Mouse (Mus musculus) liver, adult 2 months (tissue): Measurements from ENCODE around the gene Abhd12b. TPM values are rescaled to one million over a fixed set of nuclear protein-coding genes. Genes with fewer than 3 reads are reported as not detected.
A peak's percentile ranks its signal among the peaks of the same experiment; 100 is the strongest.

Experiments used
- DNase-seq: peaks from one replicate; pipeline ENCODE4 v3.0.0-alpha.2; 2011; ENCODE audit warnings: low read depth, low spot score; ENCODE audit errors: extremely low read depth
- H3K27ac ChIP-seq: fragments of 200-500 bp; replicated peaks from 2 replicates; pipeline ENCODE4 v1.5.1; 2012; ENCODE audit warnings: low read depth, mild to moderate bottlenecking, control low read depth, inconsistent platforms, low read length; ENCODE audit not compliant: insufficient read depth
- H3K27me3 ChIP-seq: fragments of 200-500 bp; 2 replicates; pipeline ENCODE4 v1.6.1; 2012; ENCODE audit warnings: mild to moderate bottlenecking, moderate library complexity, low read length, inconsistent platforms; ENCODE audit not compliant: control insufficient read depth, insufficient read depth
- H3K36me3 ChIP-seq: fragments of 200-500 bp; 2 replicates; pipeline ENCODE4 v1.6.1; 2012; ENCODE audit warnings: low read length, inconsistent platforms; ENCODE audit not compliant: control insufficient read depth, insufficient read depth
- H3K4me1 ChIP-seq: fragments of 200-500 bp; 2 replicates; pipeline ENCODE4 v1.6.1; 2011; ENCODE audit warnings: low read length; ENCODE audit not compliant: control insufficient read depth, insufficient read depth
- H3K4me3 ChIP-seq: fragments of 200-500 bp; 2 replicates; pipeline ENCODE4 v1.5.1; 2011; ENCODE audit warnings: low read depth, mild to moderate bottlenecking, control low read depth, low read length, moderate library complexity; ENCODE audit not compliant: insufficient read depth
- H3K79me2 ChIP-seq: fragments of 200-500 bp; 2 replicates; pipeline ENCODE4 v1.6.1; 2012; ENCODE audit warnings: inconsistent platforms, mild to moderate bottlenecking, low read length, moderate library complexity; ENCODE audit not compliant: control insufficient read depth, insufficient read depth
- H3K9ac ChIP-seq: fragments of 200-500 bp; 2 replicates; pipeline ENCODE4 v1.6.1; 2012; ENCODE audit warnings: low read depth, mild to moderate bottlenecking, control low read depth, inconsistent platforms, low read length
- CTCF ChIP-seq: fragments of 200-500 bp; IDR thresholded peaks from 2 replicates; pipeline ENCODE4 v1.5.1; 2011; ENCODE audit warnings: low read depth, low read length, control low read depth
- POLR2A ChIP-seq: fragments of 200-500 bp; IDR thresholded peaks from 2 replicates; pipeline ENCODE4 v1.6.1; 2011; ENCODE audit warnings: low read length, control low read depth; ENCODE audit not compliant: insufficient read depth; ENCODE audit errors: extremely low read depth
- WGBS: fragments of 180-500 bp; shearing (Covaris S2); methylation state at CpG from one replicate; pipeline ENCODE4 v1.1.7; 2018; 5-methylcytosine and 5-hydroxymethylcytosine counted together
- polyA plus RNA-seq: library from polyadenylated mRNA; depleted of rRNA; stranded (reverse); fragments of >200 nt; gene quantifications from 2 replicates; pipeline ENCODE4 v1.2.3, GENCODE M21; 2012; rRNA removed
- total RNA-seq: library from RNA; depleted of rRNA; stranded (reverse); fragments of >200 nt; gene quantifications from 2 replicates; pipeline ENCODE4 v1.2.3, GENCODE M21; 2014; rRNA removed

The Abhd12b gene
- total and polyA plus RNA-seq, 2 experiments = not detected

- H3K4me3 ChIP-seq = peak overlapping the region; percentile 75
These were observed 73.4 kb downstream of the Abhd12b start for GRCm38 (mm10) chr12:70227121-70227932.

GRCm38 (mm10) chr12:70228155-70228554 lies 74.2 kb downstream of the Abhd12b start:
- Histone ChIP-seq H3K9ac (peak overlapping the region; percentile 70), H3K27ac (peak overlapping the region; percentile 89), H3K36me3 (no peaks in the 10 kb centered on the region), H3K27me3 (no peaks in the 10 kb centered on the region), H3K4me3 (peak overlapping the region; percentile 20), H3K4me1 (peaks cover 31% of the 10 kb centered on the region), H3K79me2 (peaks cover 12% of the 10 kb centered on the region; the same call in 1 of the 2 replicates)
- TF ChIP-seq CTCF = no peak
- no peak for TF ChIP-seq POLR2A
- peak; percentile 64 for DNase-seq
- WGBS = 35% methylated on average over 11 of the region's 11 CpGs

More at GRCm38 (mm10) chr12:70227121-70227932, 73.4 kb downstream of the Abhd12b start:
- Histone ChIP-seq H3K36me3 (peaks cover 5% of the 10 kb centered on the region; the same call in 1 of the 2 replicates), H3K27ac (peak overlapping the region; percentile 89), H3K79me2 (peaks cover 12% of the 10 kb centered on the region; the same call in 1 of the 2 replicates), H3K9ac (peak overlapping the region; percentile 86), H3K4me1 (peaks cover 32% of the 10 kb centered on the region), H3K27me3 (no peaks in the 10 kb centered on the region)
- peak; percentile 88 for DNase-seq
- WGBS = under 1% methylated on average over 52 of the region's 52 CpGs
- peak; percentile 93 for TF ChIP-seq POLR2A
- no peak for TF ChIP-seq CTCF

- peak; percentile 87 for DNase-seq
- Histone ChIP-seq H3K79me2 (peaks cover 5% of the 10 kb centered on the region; the same call in 1 of the 2 replicates), H3K27me3 (no peaks in the 10 kb centered on the region), H3K36me3 (no peaks in the 10 kb centered on the region), H3K9ac (peak within 1 kb of the TSS; percentile 36), H3K27ac (peak within 1 kb of the TSS; percentile 90), H3K4me3 (no peak within 1 kb of the TSS), H3K4me1 (peaks cover 20% of the 10 kb centered on the region)
- TF ChIP-seq POLR2A (no peak), CTCF (no peak)
- WGBS = 43% methylated on average over 2 of the region's 2 CpGs
These were observed 77.4 kb downstream of the Abhd12b start, which contains the start of gene Pygl for GRCm38 (mm10) chr12:70231294-70231693. Gene Pygl, minus strand, starts transcription at chr12:70231488.

GRCm38 (mm10) chr12:70232020-70232544 lies 78.1 kb downstream of the Abhd12b start:
- TF ChIP-seq CTCF (no peak), POLR2A (no peak)
- Histone ChIP-seq H3K36me3 (no peaks in the 10 kb centered on the region), H3K4me3 (no peak overlapping the region), H3K79me2 (peaks cover 3% of the 10 kb centered on the region; the same call in 1 of the 2 replicates), H3K9ac (no peak overlapping the region), H3K27ac (peak overlapping the region; percentile 90), H3K27me3 (no peaks in the 10 kb centered on the region), H3K4me1 (peaks cover 20% of the 10 kb centered on the region)
- DNase-seq = peak; percentile 94
- WGBS = 11% methylated on average over 5 of the region's 5 CpGs

Other genes starting within 250 kb of the Abhd12b start
- gene Sav1, start 167.1 kb upstream of the Abhd12b start, total RNA-seq = 10.1 and 11.4 TPM in 2 replicates
- 4.4 and 5.4 TPM in 2 replicates for gene Sav1, start 167.1 kb upstream of the Abhd12b start, polyA plus RNA-seq
- gene Nin, start 40.4 kb upstream of the Abhd12b start, total RNA-seq = 2.1 and 2.9 TPM in 2 replicates
- 0.51 and 1.1 TPM in 2 replicates for gene Nin, start 40.4 kb upstream of the Abhd12b start, polyA plus RNA-seq
- 290 and 428 TPM in 2 replicates for gene Pygl, start 77.3 kb downstream of the Abhd12b start, total RNA-seq
- gene Pygl, start 77.3 kb downstream of the Abhd12b start, polyA plus RNA-seq = 281 and 298 TPM in 2 replicates
- 0.07 TPM in 1 of 2 replicates, not detected in the other for gene Trim9, start 193.5 kb downstream of the Abhd12b start, total RNA-seq
- gene Trim9, start 193.5 kb downstream of the Abhd12b start, polyA plus RNA-seq = not detected in 2 replicates